Mouse (Mus musculus): ENCODE measurements around the gene Uqcrc1.

- TF ChIP-seq ZC3H11A (IDR thresholded peaks at IDR 0.05; ENCODE audit: borderline replicate concordance, low read depth, low read length), result no peak
- TF ChIP-seq HCFC1 (IDR thresholded peaks at IDR 0.05; ENCODE audit: borderline replicate concordance, insufficient read depth, low read length), result no peak
- no peak for TF ChIP-seq CHD2 (IDR thresholded peaks at IDR 0.05; ENCODE audit: low read depth, low read length)
- no peak for TF ChIP-seq ZNF384 (IDR thresholded peaks at IDR 0.05; ENCODE audit: low read depth, low read length)
Measured at GRCm38 (mm10) chr9:108935991-108936390, 442 bp upstream of the Uqcrc1 start.

Measured in ES-E14 (cell line).